ENCODE assay signal across 23 mouse cellular contexts in the genomic region with DNA sequence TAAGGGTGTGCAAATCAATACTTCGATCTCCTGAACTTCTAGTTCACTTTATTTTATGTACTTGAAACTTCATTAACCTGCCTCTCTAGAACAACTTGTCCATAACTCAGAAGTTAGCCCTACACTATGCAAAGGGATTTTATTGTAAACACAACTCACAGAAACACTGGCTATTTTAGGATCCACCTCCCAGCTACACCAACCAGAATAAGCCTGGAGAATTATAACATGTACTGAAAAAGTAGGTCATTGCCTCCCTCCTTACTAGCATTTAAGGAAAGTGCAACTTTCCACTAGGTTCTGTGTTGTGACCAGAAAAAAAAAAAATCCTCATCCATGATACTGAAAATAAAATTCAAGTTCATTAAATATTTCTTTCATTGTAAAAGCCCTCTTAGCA.
DNase-seq lines count a peak whose midpoint lies in the region; ATAC-seq lines count a peak whose summit lies in the region.
"Had no signal": no experiment of that assay in that cellular context is flagged by ENCODE, and none has a peak within 500 bp of the region (broad histone marks: within the 10 kb centered on the region; RNA-seq: fewer than 3 reads in every experiment).

No protein-coding gene starts in this region.

- DNase-seq in frontal cortex, postnatal 25 days (ENCODE audit: low spot score in 2 of 2), result no peak
- DNase-seq in left cerebral cortex, adult 11 months (ENCODE audit: low spot score), result peak; percentile 15
- DNase-seq in left cerebral cortex, postnatal 4 days, result no peak
- DNase-seq in right cerebral cortex, adult 18-20 months, result peak; percentile 32
- no peak for DNase-seq in right cerebral cortex, postnatal 25 days
- DNase-seq in embryo, embryonic 9.5 days (ENCODE audit: extremely low spot score), result no peak
- DNase-seq: adrenal gland, adult 8-10 months; adrenal gland, postnatal 14 days; adrenal gland, postnatal 36 days; B cell, adult 2 months; cerebellum, adult 11 months; cerebellum, adult 18-20 months; cerebellum, adult 8-10 months; cerebellum, adult 9-11 months; cerebellum, postnatal 14 days; cerebellum, postnatal 36 days; embryo, embryonic 11 days had no signal

- peak; percentile 99 for ATAC-seq in frontal cortex, adult (ENCODE audit: low TSS enrichment)
- ATAC-seq: activated CD4-positive, CD25-positive, alpha-beta regulatory T cell, adult 4 months; CD4-positive, CD25-positive, alpha-beta regulatory T cell, adult 4 months; forebrain, embryonic 13.5 days; forebrain, embryonic 15.5 days; Patski had no signal

- intact Hi-C loops in left cerebral cortex, postnatal 4 days (cut with DNase I), result no loop called here

Comparison
In these comparisons a context has a peak if more than half of its experiments do, and no peak if none do; other contexts are left out.
1. DNase-seq: peak in left cerebral cortex, adult 11 months (single experiment) and right cerebral cortex, adult 18-20 months (single experiment); none in frontal cortex, postnatal 25 days (0 of 2), left cerebral cortex, postnatal 4 days (single experiment), right cerebral cortex, postnatal 25 days (single experiment) and embryo, embryonic 9.5 days (single experiment).